Mouse (Mus musculus) frontal cortex, adult (tissue): Measurements from ENCODE around the gene BC024063.
A peak's percentile ranks its signal among the peaks of the same experiment; 100 is the strongest.
"Not testable (repeated sequence)": the region's sequence is repeated elsewhere in the genome, so short reads cannot be mapped to it uniquely, and the experiment has no call there.

Experiments
- ATAC-seq: cut with Nextera tagmentation; 2 replicates; pipeline ENCODE4 v1.9.2; 2017; ENCODE audit warnings: mild to moderate bottlenecking, moderate library complexity, mixed read lengths; ENCODE audit not compliant: low TSS enrichment

The BC024063 gene

DNA sequence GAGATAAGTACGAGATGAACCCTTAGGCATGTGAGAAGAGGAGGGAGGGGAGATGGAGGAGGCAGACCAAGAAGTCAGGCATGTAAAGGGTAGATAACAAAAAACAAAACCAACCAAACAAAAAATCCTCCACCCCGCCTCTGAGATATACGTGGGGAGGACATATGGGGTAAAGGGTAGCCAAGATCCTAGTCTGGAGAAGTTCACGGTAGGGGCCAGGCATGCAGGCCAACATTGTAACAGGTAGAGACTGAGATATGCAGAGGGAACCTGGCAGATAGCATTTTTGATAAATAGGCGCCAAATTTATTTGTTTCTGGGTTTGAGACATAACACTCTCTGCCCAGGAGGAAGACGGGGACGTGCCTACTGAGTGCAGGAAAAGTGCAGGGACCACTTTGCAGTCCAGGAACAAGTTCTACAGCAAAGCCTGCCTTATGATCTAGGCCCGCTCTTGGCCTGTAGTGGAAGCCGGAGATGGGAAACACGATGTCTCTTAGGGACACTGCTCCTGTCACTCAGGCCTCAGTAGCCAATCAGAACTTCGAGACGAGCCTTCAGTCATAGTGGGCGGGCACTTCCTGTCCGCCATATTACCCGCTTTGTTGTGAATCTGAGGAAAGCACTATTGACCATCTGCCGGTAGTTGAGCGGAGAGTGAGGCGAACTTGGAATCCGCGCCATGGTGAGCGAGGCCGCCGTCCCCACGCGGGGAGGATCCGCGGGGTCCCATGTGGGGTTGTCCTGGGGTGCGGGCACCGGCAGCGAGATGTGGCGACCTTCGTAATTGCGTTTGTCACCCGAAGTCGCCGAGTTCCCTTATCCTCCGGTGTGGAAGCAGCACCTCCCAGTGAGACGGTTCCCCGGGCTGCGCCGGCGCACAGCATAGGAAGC is at the start of gene BC024063:
Gene BC024063 (plus strand): TSS at position 626 of the 894 bp plus-strand sequence.
- peak; percentile 100 for ATAC-seq

DNA sequence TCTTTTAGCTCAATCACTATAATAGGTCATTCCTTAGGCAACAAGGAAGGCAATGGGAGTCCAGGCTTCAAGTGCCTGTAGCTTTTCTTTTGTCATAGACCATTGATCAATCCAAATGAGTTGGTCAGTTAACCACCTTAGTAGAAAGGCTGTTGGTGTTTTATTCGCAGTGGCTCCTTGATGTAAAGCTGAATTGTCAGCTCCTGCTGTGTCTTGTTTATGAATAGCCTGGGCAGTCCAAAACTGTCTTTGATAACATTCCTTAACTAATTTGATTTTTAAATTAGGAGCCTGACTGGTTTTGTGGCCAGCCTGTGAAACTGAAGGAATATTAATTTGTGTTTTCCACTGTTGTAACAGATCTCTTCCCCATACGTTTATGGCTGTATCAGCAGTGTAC is 41.0 kb upstream of the BC024063 start:
- no peak for ATAC-seq

- no peak for ATAC-seq
Observed at GRCm38 (mm10) chr10:82046603-82047002, 36.5 kb upstream of the BC024063 start.

- ATAC-seq, result peak; percentile 100
Observed at GRCm38 (mm10) chr10:82047597-82048459, 35.3 kb upstream of the BC024063 start, which contains the start of gene Zfp873. Gene Zfp873 (plus strand): TSS chr10:82048123.

- ATAC-seq, result not testable (repeated sequence)
Observed at GRCm38 (mm10) chr10:82048460-82048804, 34.7 kb upstream of the BC024063 start.

- not testable (repeated sequence) for ATAC-seq
Observed at GRCm38 (mm10) chr10:82083622-82083971, 444 bp downstream of the BC024063 start.

DNA sequence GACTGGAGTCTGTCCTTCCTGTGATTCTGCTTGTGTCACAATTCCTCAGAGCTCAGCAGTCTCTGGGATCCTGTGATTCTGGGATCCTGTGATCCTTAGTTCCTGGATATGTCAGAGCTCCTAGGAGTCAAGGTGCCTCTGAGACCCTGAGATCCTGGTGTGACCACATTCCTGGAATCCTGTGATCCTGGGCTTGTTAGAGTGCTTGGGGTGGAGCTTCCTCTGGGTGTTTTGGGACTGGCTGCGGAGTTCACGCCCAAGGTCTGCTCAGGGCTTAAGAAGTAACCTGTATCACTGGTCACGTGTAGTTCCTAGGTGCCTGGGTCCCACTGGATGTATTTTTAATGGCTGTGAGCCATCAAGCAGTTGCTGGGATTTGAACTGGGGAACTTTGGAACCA is 34.1 kb downstream of the BC024063 start:
- no peak for ATAC-seq

DNA sequence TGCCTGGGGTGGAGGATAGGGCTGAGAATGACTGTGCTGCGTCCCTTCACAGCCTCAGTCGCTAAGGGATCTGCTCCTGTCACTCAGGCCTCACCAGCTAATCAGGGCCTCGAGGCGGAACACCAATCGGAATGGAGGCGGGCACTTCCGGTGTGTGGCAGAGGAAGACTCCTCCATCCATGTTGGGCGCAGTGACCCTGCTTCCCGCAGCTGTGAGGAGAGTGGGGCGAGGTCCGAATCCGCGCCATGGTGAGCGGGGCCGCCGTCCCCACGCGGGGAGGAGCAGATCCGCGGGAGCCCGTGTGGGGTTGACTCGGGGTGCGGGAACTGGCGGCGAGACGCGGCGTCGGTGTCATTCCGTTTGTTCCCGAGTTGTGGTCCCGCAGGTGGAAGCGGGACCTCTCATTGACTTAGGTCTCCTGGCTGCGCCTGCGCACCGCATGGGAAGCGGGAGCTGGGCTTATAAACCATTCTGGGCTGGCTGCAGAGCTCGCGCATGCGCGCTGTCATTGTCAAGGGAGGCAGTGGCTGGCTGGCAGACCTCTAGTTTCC is 44.8 kb downstream of the BC024063 start, which contains the start of gene AU041133:
Gene AU041133 (plus strand): TSS at position 164 of the 552 bp plus-strand sequence.
- ATAC-seq, result peak; percentile 100

GRCm38 (mm10) chr10:82145282-82145681 is 62.1 kb downstream of the BC024063 start:
- ATAC-seq, result no peak

GRCm38 (mm10) chr10:82147571-82147970 is 64.4 kb downstream of the BC024063 start:
- ATAC-seq, result no peak
